Mouse (Mus musculus) urinary bladder, postnatal 10 days (tissue): ENCODE results near the gene Arhgef18.

ENCODE experiments used
- DNase-seq: peaks from one replicate; pipeline ENCODE4 v3.0.0; 2022; ENCODE audit warnings: low spot score

Gene Arhgef18

GRCm38 (mm10) chr8:3392771-3393710, at the start of gene Arhgef18:
Arhgef18 (plus strand) TSS chr8:3393006.
- DNase-seq = peak; percentile 41

- no peak for DNase-seq
Measured at GRCm38 (mm10) chr8:3345337-3345736, 47.5 kb upstream of the Arhgef18 start.

GRCm38 (mm10) chr8:3346691-3347413, 46.0 kb upstream of the Arhgef18 start:
- DNase-seq = no peak

- no peak for DNase-seq
Measured at GRCm38 (mm10) chr8:3348142-3348823, 44.5 kb upstream of the Arhgef18 start.

- DNase-seq = no peak
Measured at GRCm38 (mm10) chr8:3350747-3351146, 42.1 kb upstream of the Arhgef18 start.

- no peak for DNase-seq
Measured at GRCm38 (mm10) chr8:3352715-3353114, 40.1 kb upstream of the Arhgef18 start.

GRCm38 (mm10) chr8:3353189-3353810, 39.5 kb upstream of the Arhgef18 start, which contains the start of gene A430078G23Rik:
A430078G23Rik (plus strand) TSS chr8:3353415.
- no peak for DNase-seq

- no peak for DNase-seq
Measured at GRCm38 (mm10) chr8:3353811-3354442, 38.9 kb upstream of the Arhgef18 start.

GRCm38 (mm10) chr8:3354443-3354812, 38.4 kb upstream of the Arhgef18 start:
- no peak for DNase-seq

- DNase-seq = no peak
Measured at GRCm38 (mm10) chr8:3355586-3355985, 37.2 kb upstream of the Arhgef18 start.

- DNase-seq = peak; percentile 53
Measured at GRCm38 (mm10) chr8:3358060-3358459, 34.7 kb upstream of the Arhgef18 start.

GRCm38 (mm10) chr8:3367086-3367485, 25.7 kb upstream of the Arhgef18 start:
- no peak for DNase-seq

GRCm38 (mm10) chr8:3368091-3368490, 24.7 kb upstream of the Arhgef18 start:
- DNase-seq = no peak

GRCm38 (mm10) chr8:3375748-3376147, 17.1 kb upstream of the Arhgef18 start:
- no peak for DNase-seq

- DNase-seq = peak; percentile 27
Measured at GRCm38 (mm10) chr8:3376641-3377274, 16.0 kb upstream of the Arhgef18 start.

- peak; percentile 31 for DNase-seq
Measured at GRCm38 (mm10) chr8:3387286-3387685, 5.5 kb upstream of the Arhgef18 start.

GRCm38 (mm10) chr8:3388591-3389338, 4.0 kb upstream of the Arhgef18 start:
- DNase-seq = no peak

- DNase-seq = no peak
Measured at GRCm38 (mm10) chr8:3389506-3389905, 3.3 kb upstream of the Arhgef18 start.

- DNase-seq = no peak
Measured at GRCm38 (mm10) chr8:3392293-3392692, 513 bp upstream of the Arhgef18 start.

GRCm38 (mm10) chr8:3394600-3394999, 1.8 kb downstream of the Arhgef18 start:
- no peak for DNase-seq
